Mouse (Mus musculus) liver, embryonic 12.5 days (tissue): Measurements from ENCODE around the gene Rasl10a. TPM values are rescaled to one million over a fixed set of nuclear protein-coding genes. Genes with fewer than 3 reads are reported as not detected.

Experiments used
- microRNA-seq: library from miRNA; unstranded; fragments of <30 nt; microRNA quantifications from one replicate; pipeline ENCODE4, GENCODE M21; 2017
- polyA plus RNA-seq: library from polyadenylated mRNA; unstranded; fragments of >200 nt; fragmentation: Nextera tagmentation; extraction: Ambion mirVana; gene quantifications from 2 replicates; pipeline ENCODE4 v1.2.1, GENCODE M21; 2016

Gene Rasl10a
- polyA plus RNA-seq, 1 experiment from 2014 or later, result 1.1 TPM

Small RNAs within 50 kb of the gene (microRNA-seq; reads per million reads assigned to microRNA genes)
- gene Gm47296, result 3.5 reads per million, percentile 2 among the genes with 10 or more reads in this experiment

Other genes with a start within 250 kb of the Rasl10a start
- gene Nf2, start 208.6 kb upstream of the Rasl10a start, polyA plus RNA-seq, result 29.5 and 33.0 TPM in 2 replicates
- 68.0 and 76.6 TPM in 2 replicates for gene Nipsnap1, start 184.2 kb upstream of the Rasl10a start, polyA plus RNA-seq
- 27.8 and 28.1 TPM in 2 replicates for gene Thoc5, start 162.8 kb upstream of the Rasl10a start, polyA plus RNA-seq
- gene Nefh, start 110.1 kb upstream of the Rasl10a start, polyA plus RNA-seq, result 0.66 and 0.73 TPM in 2 replicates
- 110 TPM in 2 replicates for gene Ap1b1, start 71.3 kb upstream of the Rasl10a start, polyA plus RNA-seq
- gene Gas2l1, start 7.2 kb downstream of the Rasl10a start, polyA plus RNA-seq, result 35.2 and 37.5 TPM in 2 replicates
- gene Rhbdd3, start 40.8 kb downstream of the Rasl10a start, polyA plus RNA-seq, result 19.0 and 22.9 TPM in 2 replicates
- 432 and 434 TPM in 2 replicates for gene Ewsr1, start 41.1 kb downstream of the Rasl10a start, polyA plus RNA-seq
- 9.0 and 9.1 TPM in 2 replicates for gene Emid1, start 94.1 kb downstream of the Rasl10a start, polyA plus RNA-seq
- gene Kremen1, start 203.4 kb downstream of the Rasl10a start, polyA plus RNA-seq, result 2.4 and 3.1 TPM in 2 replicates